Mouse (Mus musculus) left cerebral cortex, postnatal 36 days (tissue): ENCODE measurements around the gene Sun1. TPM values are rescaled to one million over a fixed set of nuclear protein-coding genes. Genes with fewer than 3 reads are reported as not detected.

Experiments used
- DNase-seq, 2 experiments: peaks; one replicate each; pipeline ENCODE4 v3.0.0; 2021 to 2022; ENCODE audit warnings: low spot score in 2 of 2, mixed read lengths in 1 of 2
- intact Hi-C: fragments of 180-260 bp; cut with DNase I; formaldehyde crosslinking; loops from one replicate; pipeline ENCODE4 v1.15.1; 2025
- total RNA-seq, 2 experiments: library from RNA; stranded (reverse); gene quantifications; 2 replicates each; pipeline ENCODE4 v1.2.3; 2021

Sun1 gene
- total RNA-seq, 2 experiments from 2014 or later, result 136 to 141 TPM

- intact Hi-C loops, result no loop called here
- peak in 1 of 2 experiments; percentile 46 for DNase-seq
These were observed 2.9 kb downstream of the Sun1 start for GRCm38 (mm10) chr5:139203312-139203711.

DNA sequence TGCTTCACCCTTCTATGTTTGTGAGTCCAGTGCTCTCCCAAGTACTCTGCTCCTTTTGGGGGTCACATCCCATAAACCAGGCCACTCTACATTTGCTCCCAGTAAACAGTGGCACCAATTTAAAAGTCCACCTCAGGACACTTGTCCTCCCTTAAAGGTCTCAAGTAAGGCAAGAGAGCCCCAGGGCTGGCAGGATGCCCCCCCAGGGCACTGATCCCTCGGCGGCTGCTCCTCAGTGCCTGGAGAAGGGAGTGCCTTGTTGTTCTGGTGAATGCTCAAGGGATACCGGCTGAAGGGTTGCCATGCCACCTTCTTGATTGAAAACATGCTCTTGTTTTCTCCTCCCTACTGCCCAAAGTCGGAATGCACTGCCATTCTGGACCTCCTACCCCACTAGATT lies 5.6 kb downstream of the Sun1 start:
- DNase-seq, result no peak
- intact Hi-C loops, result no loop called here

DNA sequence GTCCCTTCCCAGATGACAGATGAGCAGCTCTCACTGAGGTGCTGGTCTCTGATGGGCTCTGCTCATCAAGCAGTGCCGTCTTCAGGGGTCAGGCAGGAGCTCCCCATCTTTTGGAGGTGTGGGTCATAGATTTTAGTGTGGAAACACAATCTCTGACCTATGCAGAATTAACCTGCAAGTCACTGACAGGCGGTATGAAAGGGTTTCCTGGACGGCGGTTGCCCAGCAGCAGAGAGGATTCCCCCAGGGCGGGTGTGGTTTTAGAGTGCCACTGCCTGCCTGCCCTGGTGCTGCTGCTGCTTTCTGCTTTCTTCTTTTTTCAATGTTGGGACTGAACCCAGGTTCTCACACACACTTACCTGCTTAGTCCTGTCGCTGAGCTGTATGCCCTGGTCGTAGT lies 6.1 kb downstream of the Sun1 start:
- no peak for DNase-seq
- intact Hi-C loops, result no loop called here

DNA sequence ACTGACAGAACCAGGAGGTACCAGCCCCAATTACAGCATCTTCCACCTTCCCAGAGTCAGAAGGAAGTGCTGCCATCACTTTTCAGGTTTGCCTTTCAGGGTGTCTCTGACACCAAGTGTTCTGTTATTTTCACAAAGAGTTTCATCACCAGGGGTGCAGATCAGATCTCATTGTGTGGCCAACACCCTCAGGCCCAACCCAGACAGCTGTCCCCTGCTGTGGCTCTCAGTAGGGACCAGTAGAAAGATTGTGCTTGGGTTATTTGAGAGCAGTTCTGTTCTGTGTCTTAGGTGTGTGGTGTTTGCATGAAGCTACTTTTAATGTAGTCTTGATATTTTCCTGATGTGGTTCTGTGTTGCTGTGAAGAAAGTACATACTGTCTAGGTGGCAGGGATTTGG lies 7.7 kb downstream of the Sun1 start:
- intact Hi-C loops, result no loop called here
- DNase-seq, result no peak

DNA sequence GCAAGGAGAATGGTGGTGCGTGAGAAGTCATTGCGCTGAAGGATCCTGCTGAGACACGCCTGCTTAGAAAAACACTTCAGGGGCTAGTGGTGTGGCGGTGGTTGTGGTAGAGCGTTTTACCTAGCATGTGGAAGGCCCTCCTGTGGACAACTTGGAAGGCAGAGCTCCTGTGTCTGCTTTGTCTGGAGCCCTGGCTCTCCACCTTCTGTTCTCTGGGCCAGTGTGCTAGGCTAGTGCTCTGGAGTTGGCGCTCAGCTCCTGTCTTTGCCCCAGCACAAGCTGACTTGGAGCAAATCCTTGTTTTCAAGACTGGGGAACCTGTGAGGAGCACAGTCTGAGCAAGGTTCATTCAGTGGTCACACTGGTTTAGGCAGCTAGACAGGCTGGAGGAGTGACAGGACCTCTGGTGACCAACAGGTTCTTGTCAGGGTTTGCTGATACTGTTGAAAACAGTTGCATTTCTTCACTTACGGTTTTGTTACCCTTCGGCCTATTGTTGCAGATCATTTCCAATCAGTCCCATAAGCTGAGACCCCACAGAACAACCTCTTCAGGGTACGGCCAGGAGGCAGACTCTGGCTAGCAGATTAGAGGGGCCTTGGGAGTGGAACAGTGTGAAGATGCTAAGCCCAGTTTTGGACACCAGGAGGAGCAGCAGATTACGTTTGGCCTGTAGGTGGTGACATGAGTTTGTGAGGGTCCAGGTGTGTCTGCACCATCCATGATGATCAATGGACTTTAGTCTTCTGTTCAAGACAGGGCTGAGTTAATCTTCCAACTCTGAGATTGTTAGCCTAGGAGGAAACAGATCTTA lies 8.6 kb downstream of the Sun1 start:
- intact Hi-C loops, result no loop called here
- DNase-seq, result no peak

GRCm38 (mm10) chr5:139209685-139210026 lies 9.2 kb downstream of the Sun1 start:
- intact Hi-C loops, result no loop called here
- no peak for DNase-seq

- intact Hi-C loops, result no loop called here
These were observed 11.4 kb downstream of the Sun1 start for GRCm38 (mm10) chr5:139211737-139212385.

DNA sequence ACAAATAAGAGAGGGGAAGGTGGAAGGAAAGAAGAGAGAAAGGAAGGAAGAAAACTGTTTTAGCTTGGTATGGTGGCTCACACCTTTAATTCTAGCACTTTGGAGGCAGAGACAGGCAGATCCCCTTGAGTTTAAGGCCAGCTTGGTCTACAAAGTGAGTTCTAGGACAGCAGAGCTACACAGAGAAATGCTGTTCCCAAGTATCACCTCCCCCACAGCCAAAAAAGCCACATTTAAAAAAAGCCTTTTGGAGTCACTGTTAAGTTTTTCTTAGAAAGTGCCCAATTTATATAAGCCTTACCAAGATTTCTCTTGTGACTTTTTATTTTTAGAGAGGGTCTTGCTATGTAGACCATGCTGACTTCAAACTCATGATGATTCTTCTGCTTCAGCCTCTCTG lies 13.9 kb downstream of the Sun1 start:
- DNase-seq, result no peak
- intact Hi-C loops, result no loop called here

More at GRCm38 (mm10) chr5:139211737-139212385, 11.4 kb downstream of the Sun1 start:
- no peak for DNase-seq

DNA sequence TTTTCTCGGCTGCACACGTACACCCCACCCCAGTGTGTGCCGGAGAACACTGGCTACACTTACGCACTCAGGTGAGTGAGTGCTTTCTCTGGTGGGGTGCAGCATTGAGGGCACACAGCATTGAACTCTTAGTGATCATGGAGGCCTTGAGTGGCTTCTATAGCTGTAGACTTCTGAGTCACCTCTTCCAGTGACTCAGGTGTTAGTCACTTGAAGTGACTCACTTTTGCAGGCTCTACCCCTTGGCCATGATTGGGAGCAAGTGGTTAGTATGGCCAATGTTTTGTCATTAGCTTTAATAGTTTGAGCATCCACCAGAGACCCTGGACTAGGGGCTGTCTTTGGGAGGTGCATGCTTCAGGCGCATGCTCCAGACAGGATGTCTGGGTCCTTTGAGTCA lies 14.7 kb downstream of the Sun1 start:
- intact Hi-C loops, result no loop called here

DNA sequence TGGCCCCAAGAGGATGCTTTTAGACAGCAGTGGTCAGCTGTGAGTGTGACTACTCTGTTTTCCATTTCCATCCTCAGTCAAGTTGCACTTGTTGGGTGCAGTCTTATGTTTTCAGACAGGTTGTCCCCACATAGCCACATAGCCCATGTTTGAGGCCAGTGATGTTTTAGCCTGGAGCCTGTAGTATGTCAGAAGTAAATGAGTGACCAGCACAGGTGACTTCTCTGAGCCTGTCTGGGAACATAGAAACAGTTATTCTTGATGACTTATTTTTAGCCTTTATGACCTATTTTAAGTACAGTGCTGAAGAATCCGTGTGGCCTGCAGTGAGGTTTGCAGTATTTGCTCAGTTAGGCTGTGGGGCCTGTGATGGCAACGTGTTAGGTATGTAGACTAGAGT lies 15.7 kb downstream of the Sun1 start:
- intact Hi-C loops, result no loop called here
- no peak for DNase-seq

More for the DNA sequence above, 14.7 kb downstream of the Sun1 start:
- DNase-seq, result no peak

- DNase-seq, result no peak
- intact Hi-C loops, result no loop called here
These were observed 16.3 kb downstream of the Sun1 start for GRCm38 (mm10) chr5:139216774-139217173.

GRCm38 (mm10) chr5:139220006-139220515 lies 19.6 kb downstream of the Sun1 start:
- intact Hi-C loops, result no loop called here
- DNase-seq, result no peak

GRCm38 (mm10) chr5:139220610-139221009 lies 20.2 kb downstream of the Sun1 start:
- intact Hi-C loops, result no loop called here

DNA sequence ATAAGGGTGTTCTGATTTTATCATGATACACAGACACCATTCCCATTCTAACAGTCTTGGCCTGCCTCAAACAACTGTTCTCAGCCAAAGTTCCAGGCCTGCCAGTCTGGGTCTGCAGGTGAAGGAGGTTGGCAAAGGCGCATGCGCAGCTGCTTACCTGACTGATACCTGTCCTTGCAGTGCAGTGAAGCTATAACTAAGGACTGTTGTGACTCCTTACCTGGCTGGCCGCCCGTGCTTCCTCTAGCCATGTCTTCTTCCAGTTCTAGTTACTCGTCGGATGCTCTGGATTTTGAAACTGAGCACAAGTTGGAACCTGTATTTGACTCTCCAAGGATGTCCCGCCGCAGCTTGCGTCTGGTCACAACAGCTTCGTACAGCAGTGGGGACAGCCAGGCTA lies 22.9 kb downstream of the Sun1 start:
- no peak for DNase-seq
- intact Hi-C loops, result no loop called here

More at GRCm38 (mm10) chr5:139220610-139221009, 20.2 kb downstream of the Sun1 start:
- DNase-seq, result no peak

DNA sequence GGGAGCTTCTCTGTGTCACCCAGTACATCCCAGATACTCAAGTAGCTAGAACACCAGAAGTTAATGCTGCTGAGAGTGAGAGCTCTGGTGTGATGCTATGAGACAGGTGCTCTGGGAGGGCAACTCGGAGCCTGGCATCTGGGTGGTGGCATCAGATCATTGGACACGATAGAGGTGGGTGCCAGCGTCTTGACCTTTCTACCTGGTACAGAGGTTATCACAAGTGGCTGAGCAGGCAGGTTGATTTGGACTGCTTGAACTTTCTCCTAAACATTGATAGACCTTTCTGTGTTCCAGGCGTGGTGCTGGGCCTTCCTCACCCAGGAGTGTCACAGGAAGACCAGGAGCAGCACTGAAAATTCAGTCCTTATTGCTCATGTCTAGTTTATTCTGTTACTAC lies 26.8 kb downstream of the Sun1 start:
- no peak for DNase-seq
- intact Hi-C loops, result loop anchor here (5.0 kb wide), 1 partner anchor 45 kb away; no protein-coding TSS in a partner anchor

- intact Hi-C loops, result loop anchor here (5.0 kb wide), 1 partner anchor 45 kb away; no protein-coding TSS in a partner anchor
- DNase-seq, result no peak
These were observed 27.2 kb downstream of the Sun1 start for GRCm38 (mm10) chr5:139227645-139228044.

DNA sequence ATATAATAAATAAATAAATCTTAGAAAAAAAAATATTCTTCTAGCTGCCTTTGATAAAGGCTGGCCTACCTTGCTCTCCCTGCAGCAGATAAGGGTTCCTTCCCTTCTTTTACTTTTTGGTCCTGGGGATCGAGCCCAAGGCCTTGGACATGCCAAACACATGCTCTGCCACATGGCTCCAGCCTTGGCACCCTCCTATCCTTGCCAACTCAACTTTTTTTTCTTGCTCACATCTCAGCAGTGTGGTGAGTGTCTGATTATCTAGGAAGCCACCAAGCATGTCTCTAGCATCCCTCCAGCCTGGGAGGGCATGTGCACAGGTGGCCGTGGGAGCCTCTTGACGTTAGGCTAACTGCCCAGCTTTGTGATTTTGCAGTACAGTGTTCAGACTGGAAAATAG lies 27.9 kb downstream of the Sun1 start:
- DNase-seq, result no peak
- intact Hi-C loops, result loop anchor here (5.0 kb wide), 1 partner anchor 46 kb away; no protein-coding TSS in a partner anchor

DNA sequence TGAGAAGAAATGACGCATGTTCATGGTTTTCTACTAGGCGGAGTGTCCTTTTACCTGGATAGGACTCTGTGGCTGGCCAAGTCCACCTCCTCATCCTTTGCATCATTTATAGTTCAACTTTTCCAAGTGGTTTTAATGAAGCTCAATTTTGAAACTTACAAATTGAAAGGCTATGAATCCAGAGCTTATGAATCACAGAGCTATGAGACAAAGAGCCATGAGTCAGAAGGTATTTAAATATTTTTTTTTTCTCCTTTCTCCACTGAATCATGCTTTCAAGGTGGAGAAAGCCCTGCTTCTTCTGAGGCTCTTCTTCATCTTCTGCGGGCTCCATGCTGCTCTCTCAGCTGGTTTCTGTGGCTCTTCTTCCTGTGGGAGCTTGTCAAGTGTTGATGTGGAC lies 29.3 kb downstream of the Sun1 start:
- DNase-seq, result no peak
- intact Hi-C loops, result loop anchor here (5.0 kb wide), 1 partner anchor 47 kb away; no protein-coding TSS in a partner anchor

- no peak for DNase-seq
- intact Hi-C loops, result no loop called here
These were observed 31.6 kb downstream of the Sun1 start for GRCm38 (mm10) chr5:139232083-139232482.

DNA sequence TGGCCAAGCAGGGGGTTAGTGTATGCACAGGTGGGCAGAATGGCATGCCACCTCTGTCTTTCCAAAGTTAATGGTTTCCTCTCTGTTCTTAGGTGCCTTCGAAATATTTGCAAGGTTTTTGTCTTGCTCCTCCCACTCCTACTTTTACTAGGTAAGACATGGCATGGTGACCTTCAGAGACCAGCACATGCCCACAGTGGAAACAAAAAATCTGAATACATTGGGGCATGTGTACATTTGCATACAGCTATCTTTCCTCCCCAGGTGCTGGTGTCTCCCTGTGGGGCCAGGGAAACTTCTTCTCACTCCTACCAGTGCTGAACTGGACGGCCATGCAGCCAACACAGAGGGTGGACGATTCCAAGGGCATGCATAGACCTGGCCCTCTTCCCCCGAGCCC lies 34.0 kb downstream of the Sun1 start:
- DNase-seq, result no peak
- intact Hi-C loops, result no loop called here

DNA sequence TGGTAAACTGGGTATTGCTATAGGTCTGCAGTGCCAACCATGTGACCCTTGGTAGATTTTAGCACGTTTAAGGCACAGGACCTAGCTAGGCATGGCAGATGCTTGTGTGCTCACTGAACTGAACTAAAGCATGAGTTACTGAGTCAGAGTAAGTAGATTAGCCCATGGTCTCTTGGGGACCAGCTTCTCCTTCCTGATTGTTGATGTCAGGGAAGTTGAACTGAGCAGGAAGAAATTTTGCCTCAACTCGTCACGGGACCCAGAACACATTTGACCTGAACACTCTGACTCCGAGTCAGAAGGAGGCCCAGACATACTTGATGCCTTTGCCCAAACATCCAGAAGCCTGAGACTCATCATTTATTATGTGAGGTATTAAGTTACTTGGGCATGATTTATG lies 37.0 kb downstream of the Sun1 start:
- intact Hi-C loops, result no loop called here
- no peak for DNase-seq
